Mouse (Mus musculus): ENCODE data around the gene Tor1b.

Tor1b gene

GRCm38 (mm10) chr2:30990221-30990620, 37.5 kb downstream of the Tor1b start:
- DNase-seq: no peak

- DNase-seq: no peak
These were observed 42.1 kb downstream of the Tor1b start for GRCm38 (mm10) chr2:30994853-30995252.

GRCm38 (mm10) chr2:30995432-30995996, 42.8 kb downstream of the Tor1b start:
- no peak for DNase-seq

GRCm38 (mm10) chr2:30998443-30999260, 45.9 kb downstream of the Tor1b start:
- DNase-seq: no peak

- DNase-seq: no peak
These were observed 50.1 kb downstream of the Tor1b start for GRCm38 (mm10) chr2:31002857-31003256.

- no peak for DNase-seq
These were observed 52.7 kb downstream of the Tor1b start for GRCm38 (mm10) chr2:31005453-31005852.

- no peak for DNase-seq
These were observed 53.7 kb downstream of the Tor1b start for GRCm38 (mm10) chr2:31006434-31006833.

- DNase-seq: no peak
These were observed 54.4 kb downstream of the Tor1b start for GRCm38 (mm10) chr2:31007208-31007607.

Measured in spleen, adult 18-20 months (tissue).